Mouse (Mus musculus): ENCODE measurements around the gene Gm20458. TPM values are rescaled to one million over a fixed set of nuclear protein-coding genes. Genes with fewer than 3 reads are reported as not detected.
A peak's percentile ranks its signal among the peaks of the same experiment; 100 is the strongest.

Gene Gm20458
- polyA plus RNA-seq, 1 experiment from 2014 or later, result 11.7 TPM

- WGBS, result 84% methylated on average over 1 of the region's 1 CpGs
- Histone ChIP-seq H3K4me3 (no peak overlapping the region), H3K27ac (no peak overlapping the region), H3K9me3 (no peaks in the 10 kb centered on the region), H3K4me1 (peaks cover 35% of the 10 kb centered on the region), H3K27me3 (ENCODE audit: insufficient read depth, poor library complexity, severe bottlenecking) (no peaks in the 10 kb centered on the region), H3K36me3 (no peaks in the 10 kb centered on the region)
- DNase-seq (ENCODE audit: low spot score), result no peak
Observed at GRCm38 (mm10) chr2:164448140-164448539, 12.6 kb upstream of the Gm20458 start.

GRCm38 (mm10) chr2:164448921-164449320, 11.8 kb upstream of the Gm20458 start:
- H3K4me1 ChIP-seq, result peaks cover 32% of the 10 kb centered on the region
- no peak for DNase-seq (ENCODE audit: low spot score)
- no peaks in the 10 kb centered on the region for H3K27me3 ChIP-seq (ENCODE audit: insufficient read depth, poor library complexity, severe bottlenecking)
- H3K9me3 ChIP-seq, result no peaks in the 10 kb centered on the region
- H3K4me3 ChIP-seq, result no peak overlapping the region
- 0 out of 2 replicates have a peak overlapping the region, but pooled peaks have one; percentile 52 for H3K27ac ChIP-seq
- H3K36me3 ChIP-seq, result no peaks in the 10 kb centered on the region
- 73% methylated on average over 5 of the region's 5 CpGs for WGBS

GRCm38 (mm10) chr2:164449341-164450042, 11.3 kb upstream of the Gm20458 start:
- 0 out of 2 replicates have a peak overlapping the region, but pooled peaks have one; percentile 52 for H3K27ac ChIP-seq
- H3K4me1 ChIP-seq, result peaks cover 35% of the 10 kb centered on the region
- H3K27me3 ChIP-seq (ENCODE audit: insufficient read depth, poor library complexity, severe bottlenecking), result no peaks in the 10 kb centered on the region
- no peaks in the 10 kb centered on the region for H3K36me3 ChIP-seq
- H3K4me3 ChIP-seq, result no peak overlapping the region; the same call in 1 of the 2 replicates
- 63% methylated on average over 14 of the region's 14 CpGs for WGBS
- H3K9me3 ChIP-seq, result no peaks in the 10 kb centered on the region
- DNase-seq (ENCODE audit: low spot score), result no peak

- Histone ChIP-seq H3K4me3 (peak overlapping the region; percentile 1; the same call in 1 of the 2 replicates), H3K9me3 (no peaks in the 10 kb centered on the region), H3K27me3 (ENCODE audit: insufficient read depth, poor library complexity, severe bottlenecking) (no peaks in the 10 kb centered on the region), H3K27ac (peak overlapping the region; percentile 10; the same call in 1 of the 2 replicates), H3K36me3 (no peaks in the 10 kb centered on the region), H3K4me1 (peaks cover 61% of the 10 kb centered on the region)
- WGBS, result 42% methylated on average over 13 of the region's 13 CpGs
- DNase-seq (ENCODE audit: low spot score), result no peak
Observed at GRCm38 (mm10) chr2:164452000-164452676, 8.6 kb upstream of the Gm20458 start.

GRCm38 (mm10) chr2:164453047-164453757, 7.6 kb upstream of the Gm20458 start:
- Histone ChIP-seq H3K27me3 (ENCODE audit: insufficient read depth, poor library complexity, severe bottlenecking) (no peaks in the 10 kb centered on the region), H3K4me1 (peaks cover 63% of the 10 kb centered on the region), H3K4me3 (no peak overlapping the region), H3K36me3 (no peaks in the 10 kb centered on the region), H3K27ac (peak overlapping the region; percentile 56; the same call in 1 of the 2 replicates), H3K9me3 (no peaks in the 10 kb centered on the region)
- DNase-seq (ENCODE audit: low spot score), result no peak
- WGBS, result 54% methylated on average over 14 of the region's 14 CpGs

GRCm38 (mm10) chr2:164453887-164454500, 6.8 kb upstream of the Gm20458 start:
- Histone ChIP-seq H3K4me3 (no peak overlapping the region), H3K27ac (no peak overlapping the region), H3K36me3 (no peaks in the 10 kb centered on the region), H3K4me1 (peaks cover 60% of the 10 kb centered on the region), H3K27me3 (ENCODE audit: insufficient read depth, poor library complexity, severe bottlenecking) (no peaks in the 10 kb centered on the region), H3K9me3 (no peaks in the 10 kb centered on the region)
- 61% methylated on average over 7 of the region's 7 CpGs for WGBS
- DNase-seq (ENCODE audit: low spot score), result no peak

GRCm38 (mm10) chr2:164454846-164455245, 5.9 kb upstream of the Gm20458 start:
- peaks cover 51% of the 10 kb centered on the region for H3K4me1 ChIP-seq
- H3K27me3 ChIP-seq (ENCODE audit: insufficient read depth, poor library complexity, severe bottlenecking), result no peaks in the 10 kb centered on the region
- no peaks in the 10 kb centered on the region for H3K36me3 ChIP-seq
- H3K4me3 ChIP-seq, result no peak overlapping the region
- WGBS, result 63% methylated on average over 10 of the region's 10 CpGs
- no peak for DNase-seq (ENCODE audit: low spot score)
- no peaks in the 10 kb centered on the region for H3K9me3 ChIP-seq
- no peak overlapping the region; the same call in 1 of the 2 replicates for H3K27ac ChIP-seq

- 69% methylated on average over 6 of the region's 6 CpGs for WGBS
- H3K27ac ChIP-seq, result no peak overlapping the region
Observed at GRCm38 (mm10) chr2:164455421-164456190, 5.2 kb upstream of the Gm20458 start.

GRCm38 (mm10) chr2:164456413-164456812, 4.4 kb upstream of the Gm20458 start:
- Histone ChIP-seq H3K4me1 (peaks cover 49% of the 10 kb centered on the region), H3K27me3 (ENCODE audit: insufficient read depth, poor library complexity, severe bottlenecking) (no peaks in the 10 kb centered on the region), H3K36me3 (no peaks in the 10 kb centered on the region), H3K27ac (peak overlapping the region; percentile 75), H3K4me3 (no peak overlapping the region), H3K9me3 (no peaks in the 10 kb centered on the region)
- WGBS, result 94% methylated on average over 1 of the region's 1 CpGs
- DNase-seq (ENCODE audit: low spot score), result no peak

More at GRCm38 (mm10) chr2:164455421-164456190, 5.2 kb upstream of the Gm20458 start:
- H3K36me3 ChIP-seq, result no peaks in the 10 kb centered on the region
- H3K4me3 ChIP-seq, result no peak overlapping the region
- H3K27me3 ChIP-seq (ENCODE audit: insufficient read depth, poor library complexity, severe bottlenecking), result no peaks in the 10 kb centered on the region
- no peak for DNase-seq (ENCODE audit: low spot score)
- no peaks in the 10 kb centered on the region for H3K9me3 ChIP-seq
- H3K4me1 ChIP-seq, result peaks cover 50% of the 10 kb centered on the region

- H3K9me3 ChIP-seq, result no peaks in the 10 kb centered on the region
- H3K4me3 ChIP-seq, result peak within 1 kb of the TSS; percentile 34; the same call in 1 of the 2 replicates
- no peaks in the 10 kb centered on the region for H3K27me3 ChIP-seq (ENCODE audit: insufficient read depth, poor library complexity, severe bottlenecking)
- H3K27ac ChIP-seq, result peak within 1 kb of the TSS; percentile 75
- no peak for DNase-seq (ENCODE audit: low spot score)
- H3K36me3 ChIP-seq, result no peaks in the 10 kb centered on the region
- H3K4me1 ChIP-seq, result peaks cover 48% of the 10 kb centered on the region
- WGBS, result under 1% methylated on average over 7 of the region's 7 CpGs
Observed at GRCm38 (mm10) chr2:164456864-164457300, 3.9 kb upstream of the Gm20458 start, which contains the start of gene Sys1. Gene Sys1 (plus strand): TSS chr2:164456964.

GRCm38 (mm10) chr2:164457942-164458341, 2.8 kb upstream of the Gm20458 start:
- 62% methylated on average over 7 of the region's 7 CpGs for WGBS
- Histone ChIP-seq H3K27me3 (ENCODE audit: insufficient read depth, poor library complexity, severe bottlenecking) (no peaks in the 10 kb centered on the region), H3K4me1 (peaks cover 41% of the 10 kb centered on the region), H3K9me3 (no peaks in the 10 kb centered on the region), H3K36me3 (no peaks in the 10 kb centered on the region), H3K27ac (0 out of 2 replicates have a peak overlapping the region, but pooled peaks have one; percentile 75), H3K4me3 (no peak overlapping the region)
- no peak for DNase-seq (ENCODE audit: low spot score)

- Histone ChIP-seq H3K36me3 (peaks cover 5% of the 10 kb centered on the region), H3K9me3 (no peaks in the 10 kb centered on the region), H3K27me3 (ENCODE audit: insufficient read depth, poor library complexity, severe bottlenecking) (no peaks in the 10 kb centered on the region), H3K4me1 (peaks cover 37% of the 10 kb centered on the region), H3K27ac (no peak overlapping the region), H3K4me3 (no peak overlapping the region)
- DNase-seq (ENCODE audit: low spot score), result no peak
- 85% methylated on average over 8 of the region's 8 CpGs for WGBS
Observed at GRCm38 (mm10) chr2:164458535-164458934, 2.2 kb upstream of the Gm20458 start.

All from heart, embryonic 10.5 days (tissue).